Mouse (Mus musculus) olfactory bulb, adult 2 months (tissue): ENCODE measurements around the gene Tmem117.

ENCODE experiments used
- CTCF ChIP-seq: fragments of 200-500 bp; IDR thresholded peaks from 2 replicates; pipeline ENCODE4 v1.5.1; 2012; ENCODE audit warnings: low read depth, mild to moderate bottlenecking, low read length, moderate library complexity; ENCODE audit not compliant: insufficient read depth
- POLR2A ChIP-seq: fragments of 200-500 bp; IDR thresholded peaks from 2 replicates; pipeline ENCODE4 v1.6.1; 2012; ENCODE audit warnings: mild to moderate bottlenecking, low read depth, low read length, moderate library complexity; ENCODE audit not compliant: insufficient read depth

DNA sequence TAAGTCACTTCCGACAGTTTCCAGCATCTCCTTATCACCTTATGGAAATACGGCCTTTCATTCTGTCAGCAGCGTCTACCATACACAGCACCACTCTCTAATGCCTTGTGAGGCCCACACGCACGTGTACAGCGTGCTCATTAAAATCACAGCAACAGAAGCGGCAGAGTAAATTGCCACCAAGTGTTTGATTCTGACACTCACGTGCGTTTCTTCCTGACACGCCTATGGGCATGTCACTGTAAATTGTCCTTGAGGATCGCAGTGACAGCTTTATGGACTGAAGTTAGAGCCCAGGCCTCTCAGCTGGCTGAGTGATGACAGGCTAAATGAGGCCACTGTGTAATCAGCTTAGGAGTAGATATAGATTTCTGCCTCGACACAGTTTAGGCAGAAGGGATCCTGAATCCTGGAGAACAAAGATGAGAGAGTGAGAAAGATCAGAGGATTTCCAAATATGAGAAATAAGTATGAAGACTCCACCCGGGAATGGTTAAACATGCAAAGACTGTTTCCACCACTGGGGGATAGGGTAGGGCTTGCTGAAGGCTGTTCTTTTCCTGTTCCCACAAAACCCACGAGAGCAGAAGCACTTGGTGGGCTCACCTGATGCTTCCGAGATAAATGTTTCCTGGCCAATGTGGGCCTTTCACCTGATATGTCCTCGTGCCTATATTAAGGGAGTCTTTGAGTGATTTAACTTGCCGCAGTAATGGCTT, 174.8 kb downstream of the Tmem117 start:
- TF ChIP-seq CTCF (no peak), POLR2A (no peak)
